Mouse (Mus musculus): Measurements from ENCODE around the gene Rtl6.

Gene Rtl6

DNA sequence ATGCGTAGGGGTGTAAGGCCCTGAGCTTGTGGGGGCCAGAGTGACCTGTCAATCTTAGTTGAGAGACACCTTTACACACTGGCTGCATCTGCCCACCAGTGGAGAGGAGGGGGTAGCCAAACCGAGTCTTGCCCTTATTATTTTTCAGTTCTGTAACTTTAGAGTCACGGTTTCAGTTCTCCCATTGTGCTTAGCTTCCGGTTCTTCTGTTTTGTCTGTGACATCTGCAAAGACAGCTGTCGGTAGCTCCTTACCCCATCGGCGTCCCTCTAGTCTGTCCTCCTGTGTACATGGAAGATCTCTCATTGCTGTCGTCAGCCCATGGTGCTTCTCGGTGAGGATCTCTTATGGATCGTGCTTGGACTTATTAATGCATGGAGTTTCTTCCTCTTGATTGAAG lies 20.5 kb downstream of the Rtl6 start:
- DNase-seq (ENCODE audit: low spot score), result no peak

DNA sequence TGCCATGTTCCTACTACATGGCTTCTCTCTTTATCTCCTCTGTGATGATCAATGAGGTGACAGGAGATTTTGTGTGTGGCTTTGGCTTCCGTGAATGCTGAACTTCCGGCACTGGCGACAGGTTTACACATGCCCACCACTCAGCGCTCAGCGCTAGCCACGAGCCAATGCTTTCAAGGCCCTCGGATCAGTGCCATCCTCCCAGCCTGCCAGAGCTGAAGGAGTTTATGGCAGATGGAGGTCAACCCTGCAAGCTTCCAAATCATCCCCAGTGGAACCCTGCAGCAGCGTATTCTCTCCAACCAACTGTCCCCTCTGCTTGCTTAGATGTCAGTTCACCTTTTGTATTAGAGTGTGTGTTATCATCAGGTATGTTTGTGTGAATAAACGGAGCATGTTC lies 21.0 kb downstream of the Rtl6 start:
- no peak for DNase-seq (ENCODE audit: low spot score)

- DNase-seq (ENCODE audit: low spot score), result no peak
Measured at GRCm38 (mm10) chr15:84535953-84536352, 21.7 kb downstream of the Rtl6 start.

DNA sequence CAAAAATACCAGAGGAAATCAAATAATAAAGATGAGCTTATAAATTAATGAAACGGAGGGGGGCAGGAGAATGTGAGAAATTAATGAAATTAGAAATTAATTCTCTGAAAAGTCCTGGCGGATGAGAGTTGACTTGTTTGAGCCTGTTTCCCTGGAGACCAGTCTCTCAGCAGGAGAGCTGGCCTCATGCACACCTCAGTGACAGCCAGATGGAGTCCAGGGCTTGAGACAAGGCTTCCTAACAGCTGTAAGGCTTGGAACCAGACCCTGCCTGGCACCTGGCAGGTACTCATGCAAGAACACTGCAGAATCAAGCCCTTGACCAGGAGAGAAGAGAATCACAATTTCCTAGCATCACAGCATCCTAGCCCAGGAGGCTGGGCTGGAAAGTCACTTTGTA lies 25.4 kb downstream of the Rtl6 start:
- no peak for DNase-seq (ENCODE audit: low spot score)

DNA sequence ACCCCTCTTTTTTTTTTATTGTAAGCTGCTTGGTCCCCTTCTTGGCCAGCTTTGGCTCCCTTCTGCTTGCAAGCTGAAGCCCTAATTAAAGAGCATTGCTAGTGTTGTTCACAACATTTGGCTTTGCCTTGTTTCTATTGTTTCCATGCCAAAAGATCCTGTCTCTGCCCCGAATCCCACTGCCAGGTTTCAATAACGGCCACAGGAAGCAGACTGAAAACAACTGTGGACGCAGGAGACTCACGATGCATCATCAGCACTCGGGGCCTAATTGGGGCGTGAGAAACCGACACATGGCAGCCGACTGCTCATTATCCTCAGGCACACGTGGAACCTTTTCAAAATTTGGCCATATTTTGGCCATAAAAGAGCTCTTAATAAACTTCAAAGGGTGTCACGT lies 26.1 kb downstream of the Rtl6 start:
- DNase-seq (ENCODE audit: low spot score), result no peak

GRCm38 (mm10) chr15:84526921-84527320 lies 30.7 kb downstream of the Rtl6 start:
- DNase-seq (ENCODE audit: low spot score), result no peak

DNA sequence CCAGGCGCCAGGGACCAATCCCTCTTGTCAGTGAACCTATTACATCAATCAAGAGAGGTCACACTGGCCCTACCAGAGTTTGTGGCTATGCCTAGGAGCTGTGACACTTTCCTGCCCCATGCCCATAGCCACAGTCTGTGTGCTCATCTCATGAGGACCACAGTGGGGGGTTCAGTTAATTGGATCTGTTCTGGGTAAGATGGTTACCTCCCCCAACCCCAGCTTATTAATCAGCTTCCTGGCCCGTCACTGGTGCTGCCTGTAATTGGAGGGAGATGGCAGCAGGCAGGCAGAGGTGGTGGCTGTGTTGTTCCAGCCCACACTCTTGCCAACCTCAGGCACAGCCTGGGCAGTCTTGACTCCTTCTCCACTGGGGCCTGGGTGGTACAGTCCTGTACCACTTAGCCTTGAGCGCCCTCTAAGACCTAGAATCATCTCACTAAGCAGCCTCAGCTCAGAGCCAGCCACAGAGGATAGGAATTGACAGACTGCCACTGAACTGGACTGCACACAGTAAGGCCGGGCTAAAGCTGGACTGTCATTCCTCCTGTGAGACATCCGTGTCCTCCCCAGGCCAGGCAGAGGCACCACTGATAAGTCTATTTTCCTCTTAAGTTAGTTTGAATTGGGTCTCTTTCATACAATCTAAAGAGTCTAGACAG lies 32.3 kb downstream of the Rtl6 start:
- DNase-seq (ENCODE audit: low spot score), result no peak

GRCm38 (mm10) chr15:84522953-84523689 lies 34.5 kb downstream of the Rtl6 start:
- DNase-seq (ENCODE audit: low spot score), result no peak

- DNase-seq (ENCODE audit: low spot score), result no peak
Measured at GRCm38 (mm10) chr15:84521486-84521885, 36.1 kb downstream of the Rtl6 start.

- DNase-seq (ENCODE audit: low spot score), result no peak
Measured at GRCm38 (mm10) chr15:84518540-84518939, 39.1 kb downstream of the Rtl6 start.

DNA sequence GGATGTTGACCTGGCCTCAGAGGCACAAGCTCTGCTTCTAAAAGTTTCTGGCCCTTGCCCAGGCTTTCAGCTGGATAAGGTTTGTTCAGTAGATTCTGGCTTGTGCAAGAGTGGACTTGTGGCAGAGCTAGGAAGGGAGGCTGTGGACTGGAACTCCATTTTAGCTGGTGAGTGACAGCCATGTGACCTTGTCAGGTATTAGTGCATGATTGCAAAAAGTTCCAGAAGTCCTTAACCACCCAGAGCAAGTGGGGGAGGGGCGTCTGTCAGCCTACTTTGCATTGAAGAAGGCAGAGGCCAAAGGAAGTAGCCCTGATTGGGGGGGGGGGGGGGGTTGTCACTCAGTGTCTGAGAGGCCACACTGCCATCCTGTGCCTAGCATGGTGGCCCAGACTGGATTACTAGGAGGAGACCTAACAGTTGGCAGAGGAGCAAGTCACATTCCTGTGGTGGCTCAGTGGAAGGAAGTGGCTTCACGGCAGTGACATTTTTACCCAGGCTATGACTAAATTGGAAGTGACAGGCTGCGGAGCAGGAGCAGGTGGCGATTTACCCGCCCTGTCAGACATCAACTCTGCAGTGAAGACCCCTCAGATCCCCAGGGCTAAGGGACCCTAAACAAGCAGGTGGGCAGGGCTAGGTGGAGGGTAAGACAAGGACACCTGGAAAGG lies 44.9 kb downstream of the Rtl6 start:
- no peak for DNase-seq (ENCODE audit: low spot score)

DNA sequence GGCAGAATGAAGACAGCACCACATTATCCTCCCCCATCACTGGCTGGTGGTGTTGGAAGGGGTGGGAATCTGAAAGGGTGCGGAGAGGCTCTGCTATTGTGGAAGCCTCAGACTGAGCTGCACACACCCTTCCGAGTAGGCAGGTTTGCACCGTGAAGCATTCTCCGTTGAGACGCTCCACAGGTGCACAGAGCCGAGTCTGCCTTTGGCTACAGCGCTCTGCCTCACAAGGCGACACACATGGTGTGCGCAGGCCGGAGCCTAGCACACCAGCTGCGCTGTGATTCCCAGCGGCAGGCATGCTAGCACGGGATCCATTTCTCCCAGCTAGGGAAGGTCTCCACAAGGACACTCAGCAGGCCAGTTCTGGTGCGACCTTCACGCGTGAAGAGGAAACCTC lies 47.6 kb downstream of the Rtl6 start:
- peak; percentile 39 for DNase-seq (ENCODE audit: low spot score)

DNA sequence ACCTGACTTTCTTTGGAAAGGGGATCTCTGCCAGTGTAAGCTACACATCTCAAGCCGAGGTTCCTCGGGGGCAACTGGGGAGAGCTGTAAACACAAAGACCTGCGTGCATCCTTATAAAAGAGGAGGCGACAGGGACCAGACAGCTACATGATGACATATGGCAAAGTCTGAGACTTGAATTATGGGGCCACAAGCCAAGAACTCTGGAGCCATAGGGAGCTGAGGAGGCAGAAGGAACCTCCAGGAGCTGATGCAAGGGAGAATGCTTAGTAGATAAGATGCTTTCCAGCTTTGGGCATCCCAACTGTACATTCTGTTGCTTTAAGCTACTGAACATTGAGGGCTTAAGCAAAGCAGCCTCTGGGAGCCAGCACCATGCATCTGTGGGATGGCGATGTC lies 48.5 kb downstream of the Rtl6 start:
- DNase-seq (ENCODE audit: low spot score), result no peak

GRCm38 (mm10) chr15:84506026-84506425 lies 51.6 kb downstream of the Rtl6 start:
- no peak for DNase-seq (ENCODE audit: low spot score)

GRCm38 (mm10) chr15:84504895-84505294 lies 52.7 kb downstream of the Rtl6 start:
- no peak for DNase-seq (ENCODE audit: low spot score)
